Mouse (Mus musculus) bone marrow macrophage, adult 2 months (primary cell): Measurements from ENCODE around the gene BC004004.

Source experiments
- CTCF ChIP-seq: IDR thresholded peaks from 2 replicates; pipeline ENCODE4 v1.5.1; 2012; ENCODE audit warnings: low read depth, mild to moderate bottlenecking, low read length, moderate library complexity
- POLR2A ChIP-seq: IDR thresholded peaks from 2 replicates; pipeline ENCODE4 v1.6.1; 2012; ENCODE audit warnings: mild to moderate bottlenecking, low read depth, low read length, borderline replicate concordance

DNA sequence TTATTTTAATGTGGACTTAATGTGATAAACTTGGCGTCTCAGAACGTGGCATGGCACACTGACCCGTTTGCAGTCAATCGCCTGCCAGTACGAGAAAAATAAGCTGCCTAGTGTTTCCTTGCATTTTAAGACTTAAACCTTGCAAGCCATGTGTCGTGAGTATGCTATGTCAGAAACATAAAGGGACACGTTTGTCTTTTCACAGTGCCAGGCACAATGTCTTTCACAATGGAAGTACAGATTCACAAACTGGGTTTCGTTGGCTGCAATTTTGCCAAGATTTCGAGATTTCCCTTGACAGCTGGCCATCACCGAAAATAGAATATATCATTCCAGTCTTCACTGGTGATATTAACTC is 740 bp downstream of the BC004004 start:
- no peak for TF ChIP-seq CTCF
- no peak for TF ChIP-seq POLR2A
